Mouse (Mus musculus) cerebellum, postnatal 36 days (tissue): ENCODE measurements around the gene Focad.
"Not testable (repeated sequence)": the region's sequence is repeated elsewhere in the genome, so short reads cannot be mapped to it uniquely, and the experiment has no call there.

ENCODE experiments used
- DNase-seq, 2 experiments: peaks; one replicate each; pipeline ENCODE4 v3.0.0; 2021 to 2022; ENCODE audit warnings: mixed read lengths in 2 of 2

Focad gene

DNA sequence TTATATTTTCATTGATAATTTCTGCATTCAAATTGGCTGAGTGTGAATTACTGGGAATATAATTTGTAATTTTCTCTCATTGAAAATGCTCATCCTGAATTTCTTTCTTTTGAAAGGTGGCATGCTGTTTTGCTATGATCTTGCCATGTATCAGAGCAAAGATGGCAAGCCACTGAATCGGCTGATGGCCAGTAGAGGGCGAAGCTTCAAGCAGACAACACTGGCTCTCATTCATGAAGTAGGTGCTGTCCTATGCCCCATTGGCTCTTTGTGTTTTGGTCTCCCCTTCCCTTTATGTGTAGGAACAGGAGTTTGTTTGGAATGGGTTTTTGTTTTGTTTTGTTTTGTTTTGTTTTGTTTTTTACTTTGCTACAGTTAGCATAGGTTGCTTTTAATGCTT lies 215.2 kb downstream of the Focad start:
- peak; percentile 29 to 35 for DNase-seq

DNA sequence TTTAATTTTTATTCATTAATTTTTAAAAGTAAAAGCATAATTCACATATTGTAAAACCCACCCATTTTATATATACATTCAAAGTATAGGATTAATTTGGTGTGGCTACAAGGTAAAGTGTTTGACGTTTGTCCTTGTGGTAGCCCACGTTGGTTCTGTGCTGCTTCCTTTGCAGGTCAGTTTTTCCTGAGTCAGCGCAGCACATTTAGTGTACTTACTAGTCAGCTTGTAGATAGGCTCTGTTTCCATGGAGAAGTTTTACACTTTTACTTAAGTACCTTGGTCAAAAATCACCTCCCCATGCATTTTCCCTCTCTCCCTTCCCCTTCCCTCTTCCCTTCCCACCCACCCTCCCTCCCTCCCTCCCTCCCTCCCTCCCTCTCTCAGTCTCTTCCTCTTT lies 220.5 kb downstream of the Focad start:
- DNase-seq = no peak

DNA sequence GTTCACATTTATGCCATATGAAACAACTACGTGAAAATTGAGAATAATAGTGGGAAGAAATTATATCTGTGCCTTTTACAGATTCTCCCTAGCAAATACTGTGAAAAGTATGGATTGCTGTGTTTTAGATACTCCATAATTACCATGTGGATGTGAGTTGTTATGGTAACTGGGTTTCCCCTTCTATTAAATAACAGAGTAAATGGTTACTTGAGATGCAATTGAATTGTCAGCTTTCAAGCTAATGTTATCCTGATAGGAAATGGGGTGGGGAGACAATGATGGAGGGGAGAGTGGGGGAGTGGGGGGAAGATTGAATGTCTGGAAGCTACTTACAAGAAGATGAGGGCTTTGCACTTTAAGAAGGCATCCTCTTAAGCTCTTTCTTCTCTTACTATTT lies 225.6 kb downstream of the Focad start:
- DNase-seq = no peak

DNA sequence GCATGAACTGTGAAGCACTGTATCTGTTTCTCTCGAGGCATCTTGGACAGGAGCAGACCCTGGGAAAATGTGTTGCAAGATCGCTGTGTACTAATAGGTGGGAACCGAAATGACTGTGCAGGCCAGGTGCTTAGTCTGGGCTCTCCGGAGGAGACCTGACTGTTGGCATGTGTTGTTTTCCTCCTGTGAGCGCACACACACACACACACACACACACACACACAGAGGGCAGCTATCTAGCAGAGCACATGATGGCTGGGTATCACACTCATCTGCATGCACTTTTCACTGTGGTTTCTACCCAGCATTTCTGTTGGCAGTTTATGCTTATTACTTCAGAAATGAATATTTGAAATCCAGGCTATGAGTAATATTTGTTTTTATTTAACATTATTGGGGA lies 231.0 kb downstream of the Focad start:
- DNase-seq = no peak

DNA sequence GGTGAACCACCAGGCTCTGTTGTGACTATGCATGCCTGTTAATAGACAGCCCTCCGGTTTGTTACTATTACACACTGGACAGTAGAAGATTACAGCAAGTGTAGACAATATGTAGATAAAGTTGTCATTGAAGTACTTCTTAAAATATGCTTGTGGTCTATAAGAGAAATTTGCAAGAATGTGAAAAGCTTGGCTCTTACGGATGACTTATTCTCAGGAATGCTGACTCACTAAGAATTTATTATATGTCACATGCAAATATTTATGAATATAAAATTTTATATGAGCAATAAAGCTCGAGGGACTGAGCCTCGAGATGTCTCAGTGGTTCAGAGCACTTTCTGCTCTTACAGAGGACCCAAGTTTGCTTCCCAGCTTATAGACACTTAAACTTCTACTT lies 240.1 kb downstream of the Focad start:
- no peak for DNase-seq

DNA sequence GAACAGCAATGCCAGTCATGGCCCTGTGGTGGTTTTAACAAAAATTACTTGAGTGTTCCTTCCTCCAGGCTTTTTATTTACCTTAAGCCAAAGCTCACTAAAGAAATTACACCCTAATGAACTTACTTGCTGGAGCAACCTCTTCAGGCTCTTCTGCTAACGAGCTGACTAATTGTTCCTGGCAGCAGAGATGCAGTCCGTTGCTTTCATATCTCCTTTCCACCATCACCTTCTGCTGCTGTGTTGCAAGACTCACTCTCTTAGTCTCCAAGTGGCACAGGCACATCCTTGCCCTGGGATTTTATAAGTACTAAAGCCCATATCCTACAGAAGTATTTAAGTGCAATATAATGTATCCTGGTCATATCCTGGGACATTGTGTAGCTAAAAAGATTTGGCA lies 242.3 kb downstream of the Focad start:
- no peak for DNase-seq

DNA sequence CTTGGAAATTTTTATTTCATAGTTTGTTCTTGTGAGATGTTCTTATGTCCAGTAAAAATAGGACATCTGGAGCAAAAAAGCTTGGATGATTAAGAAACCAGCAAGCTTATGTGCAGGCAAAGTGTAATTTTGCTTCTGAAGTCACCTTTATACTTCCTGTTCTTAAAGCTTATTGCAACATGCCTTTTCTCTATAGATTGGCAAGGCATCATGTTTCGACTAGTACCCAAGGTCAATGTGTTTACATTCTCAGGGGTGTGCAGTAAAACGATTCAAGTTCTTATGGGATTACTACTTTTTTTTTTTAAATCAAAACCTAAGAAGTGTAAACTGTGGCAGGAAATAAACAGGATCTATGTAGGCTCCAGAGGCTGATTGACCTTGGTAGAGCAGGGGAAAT lies 242.9 kb downstream of the Focad start:
- DNase-seq = no peak

DNA sequence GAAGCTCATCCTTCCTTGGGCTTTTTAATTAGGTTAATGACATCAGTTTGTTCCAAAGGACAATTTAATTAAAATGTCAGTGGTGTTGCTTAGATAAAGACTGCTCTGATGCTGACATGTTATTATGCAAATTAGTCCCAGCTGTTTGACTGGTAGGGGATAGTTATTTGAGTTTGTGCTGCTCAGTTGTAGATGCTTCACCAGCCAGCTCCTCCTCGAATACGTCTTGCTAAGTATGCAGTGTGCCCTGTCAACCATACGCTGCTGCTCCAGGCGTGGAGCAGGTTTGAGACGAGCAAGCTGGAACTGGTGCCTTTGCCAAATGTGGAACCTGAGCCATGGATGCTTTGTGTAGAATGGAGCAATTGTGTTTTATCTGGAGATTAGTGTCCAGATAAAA lies 243.7 kb downstream of the Focad start:
- DNase-seq = no peak

DNA sequence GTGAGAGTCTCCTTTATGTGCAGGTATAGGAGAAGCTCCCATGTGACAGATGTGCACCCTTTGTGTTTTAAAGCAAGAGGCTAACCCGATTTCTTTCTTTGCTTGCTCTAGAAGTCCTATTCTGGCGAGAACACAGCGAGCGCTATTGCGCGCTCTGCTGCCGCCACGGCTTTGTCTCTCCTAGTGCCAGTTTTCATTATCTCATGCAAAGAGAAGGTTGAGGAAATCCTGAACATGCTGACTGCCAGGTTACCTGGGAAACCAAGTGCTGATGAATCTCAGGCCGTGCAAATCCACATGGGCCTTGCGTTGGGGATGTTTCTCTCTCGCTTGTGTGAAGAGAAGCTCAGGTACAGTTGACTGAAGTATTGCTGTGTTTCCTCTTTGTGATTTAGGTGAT lies 250.0 kb downstream of the Focad start:
- DNase-seq = no peak

DNA sequence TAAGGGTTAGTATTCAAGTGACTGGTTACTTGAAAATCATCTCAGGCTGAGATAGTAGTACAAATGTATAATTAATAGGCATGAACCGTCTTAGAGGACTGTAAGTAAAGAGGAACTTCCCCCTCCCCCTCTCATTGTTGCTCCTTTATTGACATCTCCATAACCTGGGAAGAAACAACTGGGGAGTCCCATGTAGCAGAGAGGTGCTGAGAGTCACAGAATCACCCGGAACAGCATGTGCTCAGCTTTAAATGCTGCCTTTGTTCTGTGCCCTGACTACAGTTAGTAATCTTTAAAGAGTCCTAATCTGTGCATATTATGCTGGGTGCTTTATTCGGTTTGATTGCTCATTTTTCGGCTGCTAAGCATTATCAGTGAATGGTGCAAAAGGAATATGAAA lies 250.6 kb downstream of the Focad start:
- no peak for DNase-seq

DNA sequence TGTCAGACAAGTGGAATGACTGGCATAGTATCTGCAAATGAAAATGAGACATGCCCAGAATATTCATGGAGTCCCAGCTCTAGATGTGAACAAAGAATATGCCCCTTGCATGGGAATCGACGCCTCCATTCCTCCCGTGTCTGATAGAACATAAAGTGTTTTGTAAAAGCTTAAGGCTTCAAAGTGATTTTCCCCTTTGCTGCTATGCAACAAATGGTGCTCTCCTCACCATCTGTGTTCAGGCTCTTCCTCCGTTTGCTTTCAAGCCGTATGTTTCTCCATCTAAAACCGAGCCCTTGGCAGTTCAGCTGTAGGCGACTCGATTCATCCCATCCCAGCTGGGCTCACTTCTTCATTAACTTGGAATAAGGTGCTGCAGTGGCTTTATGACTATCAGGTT lies 251.5 kb downstream of the Focad start:
- no peak for DNase-seq

DNA sequence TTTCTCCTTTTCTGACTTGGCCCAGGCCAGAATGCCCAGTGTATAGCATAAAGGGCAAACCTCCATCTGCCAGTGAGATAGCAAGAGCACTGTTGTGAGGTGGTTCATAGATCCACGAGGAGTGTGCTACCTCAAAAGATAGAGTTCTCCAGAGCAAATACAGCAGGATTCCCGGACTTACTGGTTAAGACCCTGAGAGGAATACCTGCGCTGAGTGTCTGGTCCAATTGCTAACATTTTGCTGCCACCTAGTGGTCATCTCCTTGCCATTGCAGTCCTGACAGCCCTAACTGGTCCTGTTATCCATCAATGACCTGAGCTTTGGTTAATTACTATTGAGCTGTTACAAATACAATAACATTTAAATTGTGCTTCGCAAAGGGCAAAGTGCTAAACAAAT lies 256.5 kb downstream of the Focad start:
- peak; percentile 52 to 75 for DNase-seq

DNA sequence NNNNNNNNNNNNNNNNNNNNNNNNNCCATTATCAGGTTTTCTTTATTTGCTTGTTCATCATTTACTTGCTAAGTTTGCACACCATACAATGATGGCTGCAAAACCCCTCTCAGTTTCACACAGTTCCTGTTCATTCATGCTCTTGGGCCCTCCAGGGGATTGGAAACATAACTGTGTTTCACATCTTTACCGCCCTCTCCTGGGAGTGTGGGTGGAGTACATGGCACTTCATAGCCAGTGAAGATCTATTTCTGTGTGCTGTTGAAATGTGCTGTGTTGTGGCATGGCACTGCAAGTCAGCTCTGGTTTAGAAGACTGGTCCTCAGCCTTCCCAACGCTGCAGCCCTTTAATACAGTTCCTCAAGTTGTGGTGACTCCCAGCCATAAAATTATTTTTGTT lies 262.2 kb downstream of the Focad start:
- DNase-seq = no peak

DNA sequence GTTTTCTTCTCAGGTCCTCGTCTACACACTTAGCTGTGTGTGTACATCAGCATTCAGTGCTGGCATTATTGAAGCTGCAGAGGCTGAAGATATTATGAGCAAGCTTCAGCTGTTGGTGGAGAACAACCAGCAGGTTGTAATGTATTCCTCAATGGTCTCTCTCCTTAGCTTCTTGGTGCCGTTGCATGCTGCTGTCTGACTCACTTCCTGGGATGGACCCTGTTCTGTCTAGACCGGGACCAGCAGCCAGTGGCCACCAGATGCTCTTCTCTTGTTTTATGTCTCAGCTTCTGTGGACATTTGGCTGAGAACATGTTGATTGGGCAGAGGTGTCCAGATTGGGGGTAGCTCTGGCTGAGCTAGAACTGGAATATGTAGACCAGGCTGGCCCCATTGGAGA lies 263.0 kb downstream of the Focad start:
- DNase-seq = no peak

DNA sequence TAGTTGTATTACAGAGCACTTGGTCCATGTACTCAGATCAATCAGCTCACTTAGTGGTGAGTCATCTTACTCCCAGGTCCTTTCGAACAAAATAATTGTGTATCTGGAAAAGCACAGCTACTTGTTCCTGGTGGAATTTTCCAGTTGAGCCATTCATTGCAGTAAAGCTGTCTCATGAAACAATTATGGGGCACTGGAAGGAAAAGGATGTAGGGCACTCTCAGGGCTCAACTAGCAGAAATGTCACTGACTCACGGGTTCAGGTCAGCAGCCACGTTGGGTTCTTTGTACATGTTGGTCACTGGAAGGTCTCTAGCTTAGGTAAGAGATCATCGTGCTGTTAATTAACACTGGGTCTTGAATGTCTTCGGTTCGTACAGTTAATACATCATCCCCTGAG lies 275.5 kb downstream of the Focad start:
- no peak for DNase-seq

DNA sequence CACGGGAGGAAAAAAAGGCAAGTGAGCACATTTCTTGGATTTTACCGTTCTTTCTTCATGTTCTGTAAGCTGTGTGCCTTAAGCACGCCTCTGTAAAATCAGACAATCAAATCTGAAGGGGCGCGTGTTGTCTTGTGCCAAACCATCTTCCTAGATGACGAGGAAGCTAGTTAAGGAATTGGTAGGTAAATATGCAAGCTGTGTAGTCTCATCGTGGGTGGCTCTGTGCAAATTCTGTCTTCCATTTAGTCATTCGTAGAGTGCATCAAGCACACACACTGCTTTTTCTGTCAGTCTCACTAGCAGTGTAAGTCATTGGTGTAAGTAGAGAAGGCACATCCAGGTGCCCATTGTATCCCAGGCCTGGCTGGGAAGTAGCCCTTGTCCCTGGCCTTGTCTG lies 276.4 kb downstream of the Focad start:
- no peak for DNase-seq

DNA sequence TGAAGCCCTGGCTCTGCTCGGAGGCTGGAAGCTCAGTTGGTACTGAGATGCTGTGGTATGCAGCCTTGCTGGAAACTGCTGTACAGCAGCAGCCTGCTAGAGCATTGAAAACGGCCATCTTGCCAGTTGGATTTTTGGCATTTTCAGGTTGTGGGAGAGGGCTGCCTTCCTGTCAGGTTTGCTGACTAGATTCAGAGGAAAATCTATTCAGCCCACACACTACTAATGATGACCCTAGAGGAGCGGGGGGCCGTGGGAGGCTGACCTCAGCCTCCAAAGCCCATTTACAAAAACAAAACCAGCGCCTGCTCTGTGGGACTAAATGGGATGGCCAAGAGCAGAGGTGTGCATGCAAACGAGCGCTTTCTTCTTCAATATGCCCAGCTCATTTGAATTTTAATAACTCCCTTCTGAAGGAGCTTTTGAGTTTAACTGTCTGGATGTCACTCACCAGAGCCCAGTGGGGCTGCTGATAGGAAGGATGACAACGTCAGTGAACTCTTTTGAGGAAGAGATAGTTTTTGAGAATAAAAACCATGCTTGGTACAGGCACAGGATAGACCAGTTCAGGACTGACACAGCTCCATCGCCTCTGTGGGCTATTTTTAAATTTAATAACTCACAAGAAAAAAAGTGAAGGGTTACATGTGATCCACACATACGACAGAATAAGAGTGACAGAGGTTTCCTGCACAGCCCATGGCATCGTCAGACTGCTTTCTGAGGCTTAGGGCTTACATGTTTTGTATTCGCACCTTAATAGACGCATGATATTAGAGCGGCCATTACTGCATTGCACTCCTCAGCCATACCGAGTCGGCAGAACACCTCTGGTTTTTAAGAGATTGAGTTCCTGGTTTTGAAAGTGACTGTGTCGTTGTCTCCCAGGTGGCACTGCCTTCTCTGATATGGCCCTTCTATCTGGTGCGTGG lies 278.1 kb downstream of the Focad start:
- DNase-seq = no peak

DNA sequence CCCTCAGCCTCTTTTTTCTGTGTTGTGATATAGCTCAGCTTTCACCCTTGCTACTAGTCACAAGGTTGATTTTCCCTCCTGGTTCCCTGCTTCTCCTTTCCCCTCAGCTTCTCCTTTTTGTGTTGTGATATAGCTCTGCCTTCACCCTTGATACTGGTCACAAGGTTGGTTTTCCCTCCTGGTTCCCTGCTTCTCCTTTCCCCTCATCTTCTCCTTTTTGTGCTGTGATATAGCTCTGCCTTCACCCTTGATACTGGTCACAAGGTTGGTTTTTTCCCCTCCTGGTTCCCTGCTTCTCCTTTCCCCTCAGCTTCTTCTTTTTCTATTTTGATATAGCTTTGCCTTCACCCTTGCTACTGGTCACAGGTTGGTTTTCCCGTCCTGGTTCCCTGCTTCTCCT lies 295.6 kb downstream of the Focad start:
- no peak for DNase-seq

DNA sequence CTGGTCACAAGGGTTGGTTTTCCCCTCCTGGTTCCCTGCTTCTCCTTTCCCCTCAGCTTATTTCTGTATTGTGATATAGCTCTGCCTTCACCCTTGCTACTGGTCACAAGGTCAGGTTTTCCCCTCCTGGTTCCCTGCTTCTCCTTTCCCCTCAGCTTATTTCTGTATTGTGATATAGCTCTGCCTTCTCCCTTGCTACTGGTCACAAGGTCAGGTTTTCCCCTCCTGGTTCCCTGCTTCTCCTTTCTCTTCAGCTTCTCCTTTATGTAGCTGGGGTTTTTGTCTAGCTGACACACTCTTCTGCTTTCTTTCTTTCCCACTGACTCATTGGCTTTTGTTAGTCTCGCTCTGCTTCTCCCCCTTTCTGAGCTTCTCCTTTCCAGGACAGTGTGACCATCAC lies 296.2 kb downstream of the Focad start:
- DNase-seq = not testable (repeated sequence)

DNA sequence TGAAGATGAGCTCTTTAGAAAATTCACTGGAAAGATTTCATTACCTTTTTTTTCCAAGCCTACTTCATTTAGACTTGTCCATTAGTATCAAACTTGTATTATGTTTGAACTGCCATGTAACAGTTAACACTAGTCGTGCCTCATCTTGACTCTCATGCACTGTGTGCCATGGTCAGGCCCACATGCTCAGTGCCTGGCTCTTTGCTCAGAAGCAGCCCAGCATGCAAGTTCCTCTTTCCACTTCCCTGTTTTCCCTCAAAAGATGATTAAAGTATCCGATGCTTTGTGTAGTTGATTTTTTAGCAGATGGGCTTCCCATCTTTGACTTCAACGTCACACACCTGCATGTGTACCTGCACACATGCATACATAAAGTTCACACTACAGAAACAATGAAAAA lies 301.3 kb downstream of the Focad start:
- no peak for DNase-seq

DNA sequence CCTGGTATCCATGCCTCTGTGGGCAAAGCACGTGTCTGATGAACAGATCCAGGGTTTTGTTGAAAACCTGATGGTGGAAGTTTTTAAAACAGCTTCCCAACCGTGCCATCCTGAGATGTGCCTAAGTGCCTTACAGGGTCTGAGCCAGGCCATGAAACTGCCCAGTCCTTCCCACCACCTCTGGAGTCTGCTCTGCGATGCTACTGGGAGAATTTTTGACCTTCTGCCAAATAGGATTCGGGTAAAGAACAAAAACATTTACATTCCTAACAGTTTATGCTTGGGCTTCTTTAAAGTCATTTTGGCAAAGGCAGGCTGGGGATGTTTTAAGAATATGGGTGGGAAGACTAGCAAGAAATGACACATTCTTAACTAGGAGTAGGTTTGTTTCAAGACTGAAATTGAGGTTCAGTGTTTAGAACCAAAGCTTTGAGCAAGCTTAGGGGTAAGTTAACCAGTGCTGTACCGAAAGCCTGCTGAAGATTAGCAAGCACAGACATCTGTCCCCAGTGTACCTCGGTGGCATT lies 302.6 kb downstream of the Focad start:
- DNase-seq = no peak

DNA sequence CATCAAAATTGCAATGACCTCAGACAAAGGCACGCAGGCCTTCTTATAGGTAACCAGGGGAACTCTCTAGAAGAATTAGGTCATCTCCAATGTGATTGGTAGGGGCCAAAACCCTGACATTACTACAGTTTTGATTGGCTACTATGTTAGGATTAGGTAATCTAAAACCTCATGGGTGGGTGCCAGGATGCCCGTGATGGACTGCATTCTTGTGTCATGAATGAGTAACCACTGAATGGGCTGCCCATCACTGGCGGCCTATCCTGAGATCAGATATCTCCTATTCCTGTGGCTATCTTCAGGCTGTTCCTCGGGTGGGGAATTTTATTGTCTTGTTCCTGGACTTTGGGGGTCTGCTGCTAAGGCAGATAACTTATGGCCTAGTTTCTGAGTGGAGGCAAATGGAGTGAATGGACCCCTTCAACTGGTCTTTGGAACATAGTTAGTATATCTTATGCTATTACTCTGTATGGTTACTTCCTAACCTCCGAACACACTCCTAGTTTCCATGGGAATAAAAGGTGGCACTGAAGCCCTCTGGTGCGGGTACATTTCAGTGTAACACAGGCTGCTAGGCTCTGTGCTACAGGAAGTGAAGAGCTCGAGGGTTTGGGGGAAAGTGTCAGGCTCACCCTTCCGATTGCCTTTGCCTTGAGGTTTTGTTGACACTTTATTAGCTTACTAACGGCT lies 306.0 kb downstream of the Focad start:
- no peak for DNase-seq

DNA sequence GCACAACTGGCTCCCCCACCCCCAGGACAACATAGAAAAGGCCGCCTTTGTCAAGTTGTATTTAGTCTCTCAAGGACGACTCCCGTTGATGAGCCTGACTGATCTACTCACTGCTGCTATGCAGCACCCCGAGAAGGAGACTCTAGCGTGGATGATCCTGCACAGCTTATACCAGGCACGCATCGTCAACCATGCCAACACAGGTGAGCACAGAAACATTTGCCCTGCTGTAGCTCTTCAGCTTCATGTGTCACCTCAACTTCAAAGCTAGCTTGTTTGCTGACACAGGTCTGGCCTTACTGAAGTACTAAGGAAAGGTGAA lies 306.5 kb downstream of the Focad start:
- no peak for DNase-seq

DNA sequence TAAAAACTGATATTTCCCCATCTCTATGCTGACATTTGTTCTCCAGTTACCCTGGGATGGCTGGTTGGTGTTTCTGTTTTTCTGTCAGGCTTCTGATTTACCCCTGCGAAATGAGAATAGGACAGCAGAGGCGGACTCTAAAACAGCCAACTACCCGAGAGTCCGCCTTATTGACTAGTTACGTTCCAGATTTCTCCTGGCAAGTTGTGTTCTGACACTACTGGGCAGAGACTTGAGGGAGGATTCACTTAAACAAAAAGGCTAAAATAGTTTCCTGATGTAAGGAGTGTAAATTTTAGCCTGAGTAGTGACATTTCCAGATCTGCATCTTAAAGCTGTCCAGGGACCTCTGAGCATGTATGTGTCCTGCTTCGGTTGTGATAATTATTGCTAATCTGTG lies 308.5 kb downstream of the Focad start:
- DNase-seq = no peak
